ENCODE assay signal across 9 mouse cellular contexts in genomic region chr4:130836281-130837061, GRCm38 (mm10). TPM values are rescaled to one million over a fixed set of nuclear protein-coding genes. Genes with fewer than 3 reads are reported as not detected.
DNase-seq lines count a peak whose midpoint lies in the region; ATAC-seq and TF ChIP-seq lines count a peak whose summit lies in the region.
"Had no signal": no experiment of that assay in that cellular context is flagged by ENCODE, and none has a peak within 500 bp of the region (broad histone marks: within the 10 kb centered on the region; RNA-seq: fewer than 3 reads in every experiment).

No protein-coding gene starts in this region.

- H3K36me3 ChIP-seq in MEL (ENCODE audit: control insufficient read depth in 1 of 2, insufficient read depth in 2 of 2, low read length in 2 of 2), result no peaks in the 10 kb centered on the region
- H3K36me3 ChIP-seq in hindbrain, embryonic 11.5 days (ENCODE audit: control insufficient read depth, insufficient read depth, low read length), result no peaks in the 10 kb centered on the region
- H3K36me3 ChIP-seq in midbrain, embryonic 10.5 days, result no peaks in the 10 kb centered on the region

- H3K4me3 ChIP-seq in MEL (ENCODE audit: control insufficient read depth in 1 of 2, insufficient read depth in 1 of 2, low read depth in 2 of 2, low read length in 2 of 2), result peak overlapping the region; percentile 31 to 32; a peak in 2 of 4 replicates
- no peak overlapping the region for H3K4me3 ChIP-seq in hindbrain, embryonic 11.5 days (ENCODE audit: low read depth, low read length)
- peak overlapping the region; percentile 19 for H3K4me3 ChIP-seq in midbrain, embryonic 10.5 days
- no peak overlapping the region for H3K4me3 ChIP-seq in cerebellum, adult 2 months (replicated peaks; ENCODE audit: insufficient read depth, low read depth, low read length)

- no peak for TF ChIP-seq CTCF in MEL (IDR thresholded peaks at IDR 0.05 in 2 of 3, conservative IDR thresholded peaks at IDR 0.05 in 1 of 3; ENCODE audit: control insufficient read depth in 1 of 3, insufficient read depth in 1 of 3, low read depth in 2 of 3, low read length in 3 of 3, poor library complexity in 1 of 3, severe bottlenecking in 1 of 3)
- TF ChIP-seq CTCF in cerebellum, adult 2 months (IDR thresholded peaks at IDR 0.05; ENCODE audit: borderline replicate concordance, insufficient read depth, low read depth, low read length), result no peak

- 0 out of 4 replicates have a peak, but pooled peaks cover 0 to 4% of the 10 kb centered on the region in 2 experiments for H3K4me1 ChIP-seq in MEL (ENCODE audit: control insufficient read depth in 1 of 2, insufficient read depth in 2 of 2, low read length in 2 of 2)
- peaks cover 5% of the 10 kb centered on the region; the same call in 1 of the 2 replicates for H3K4me1 ChIP-seq in hindbrain, embryonic 11.5 days (replicated peaks; ENCODE audit: control insufficient read depth, insufficient read depth, low read length)
- peaks cover 60% of the 10 kb centered on the region for H3K4me1 ChIP-seq in midbrain, embryonic 10.5 days
- peaks cover 4% of the 10 kb centered on the region; the same call in 1 of the 2 replicates for H3K4me1 ChIP-seq in cerebellum, adult 2 months (ENCODE audit: control insufficient read depth, insufficient read depth, low read length)

- TF ChIP-seq EP300 in MEL (IDR thresholded peaks at IDR 0.05; ENCODE audit: low read depth in 1 of 2, low read length in 2 of 2), result no peak

- no peak overlapping the region for H3K9ac ChIP-seq in MEL (ENCODE audit: control insufficient read depth, low read depth, low read length, poor library complexity, severe bottlenecking)
- no peak overlapping the region for H3K9ac ChIP-seq in hindbrain, embryonic 11.5 days (ENCODE audit: low read depth, low read length)

- TF ChIP-seq POLR2A in MEL (IDR thresholded peaks at IDR 0.05; ENCODE audit: control insufficient read depth in 1 of 2, insufficient read depth in 1 of 2, low read depth in 1 of 2, low read length in 2 of 2, poor library complexity in 1 of 2), result no peak
- no peak for TF ChIP-seq POLR2A in cerebellum, adult 2 months (IDR thresholded peaks at IDR 0.05; ENCODE audit: borderline replicate concordance, insufficient read depth, low read length)

- H3K4me2 ChIP-seq in hindbrain, embryonic 11.5 days (replicated peaks; ENCODE audit: low read depth, low read length), result no peak overlapping the region

- peak; percentile 19; the same call in 1 of the 2 replicates for ATAC-seq in hindbrain, embryonic 11.5 days (ENCODE audit: low FRiP score)

- intact Hi-C loops in left cerebral cortex, postnatal 36 days (cut with DNase I), result no loop called here

- DNase-seq in cerebellum, postnatal 14 days, result peak; percentile 25 to 40
- no peak for DNase-seq in cerebellum, adult 8-10 months
- DNase-seq in MEL (ENCODE audit: low read depth, low spot score), result peak; percentile 43
- DNase-seq in hindbrain, embryonic 11.5 days (ENCODE audit: low spot score), result peak; percentile 64
- DNase-seq in midbrain, embryonic 10.5 days (ENCODE audit: low spot score), result peak; percentile 36
- no peak for DNase-seq in left cerebral cortex, postnatal 36 days (ENCODE audit: low spot score in 2 of 2)
- no peak for DNase-seq in urinary bladder, postnatal 25 days (ENCODE audit: low spot score)
- DNase-seq in cerebellum, adult 2 months, result no peak
- DNase-seq: cerebellum, adult 11-12 months had no signal

- H3K27me3 ChIP-seq in MEL (ENCODE audit: control insufficient read depth in 1 of 2, insufficient read depth in 2 of 2, low read length in 2 of 2), result peaks cover 0 to 2% of the 10 kb centered on the region in 2 experiments; a peak in 2 of 4 replicates
- no peaks in the 10 kb centered on the region for H3K27me3 ChIP-seq in hindbrain, embryonic 11.5 days (ENCODE audit: control insufficient read depth, insufficient read depth, low read length)
- H3K27me3 ChIP-seq in midbrain, embryonic 10.5 days (ENCODE audit: low read depth, poor library complexity, severe bottlenecking), result peaks cover 36% of the 10 kb centered on the region
- no peaks in the 10 kb centered on the region for H3K27me3 ChIP-seq in cerebellum, adult 2 months (ENCODE audit: control insufficient read depth, insufficient read depth, low read length)

- TF ChIP-seq RAD21 in MEL (IDR thresholded peaks at IDR 0.05; ENCODE audit: low read depth, low read length), result no peak

- WGBS in hindbrain, embryonic 11.5 days, result 21% methylated on average over 17 of the region's 20 CpGs
- WGBS in midbrain, embryonic 10.5 days, result 8% methylated on average over 20 of the region's 20 CpGs
- WGBS in cerebellum, adult 2 months, result 19% methylated on average over 20 of the region's 20 CpGs

- no peaks in the 10 kb centered on the region for H3K9me3 ChIP-seq in MEL (replicated peaks; ENCODE audit: insufficient read depth, low read length)
- no peaks in the 10 kb centered on the region for H3K9me3 ChIP-seq in hindbrain, embryonic 11.5 days (ENCODE audit: control insufficient read depth, low read length)
- H3K9me3 ChIP-seq in midbrain, embryonic 10.5 days (replicated peaks), result no peaks in the 10 kb centered on the region

- H3K79me2 ChIP-seq in MEL (ENCODE audit: control insufficient read depth, insufficient read depth, low read length, poor library complexity), result no peaks in the 10 kb centered on the region

- H3K27ac ChIP-seq in MEL (ENCODE audit: control insufficient read depth, low read depth, low read length), result no peak overlapping the region
- H3K27ac ChIP-seq in hindbrain, embryonic 11.5 days (ENCODE audit: low read depth, low read length), result 0 out of 2 replicates have a peak overlapping the region, but pooled peaks have one; percentile 24
- 0 out of 2 replicates have a peak overlapping the region, but pooled peaks have one; percentile 28 for H3K27ac ChIP-seq in midbrain, embryonic 10.5 days (replicated peaks)
- no peak overlapping the region for H3K27ac ChIP-seq in cerebellum, adult 2 months (ENCODE audit: insufficient read depth, low read length)

TF ChIP-seq in MEL, 35 proteins besides CTCF, POLR2A, EP300 and RAD21:
- TF ChIP-seq MAX (IDR thresholded peaks at IDR 0.05; ENCODE audit: low read length) (peak; percentile 78), MXI1 (IDR thresholded peaks at IDR 0.05; ENCODE audit: low read depth, low read length) (peak; percentile 88), GATA1 (IDR thresholded peaks at IDR 0.05; ENCODE audit: low read depth, low read length) (peak; percentile 38; the same call in 1 of the 2 replicates), SIN3A (IDR thresholded peaks at IDR 0.05; ENCODE audit: low read length) (peak; percentile 54; the same call in 1 of the 2 replicates), ZC3H11A (IDR thresholded peaks at IDR 0.05; ENCODE audit: low read depth, low read length) (no peak), BHLHE40 (IDR thresholded peaks at IDR 0.05; ENCODE audit: borderline replicate concordance, low read depth, low read length) (no peak), MYC (IDR thresholded peaks at IDR 0.05; ENCODE audit: low read depth, low read length) (peak; percentile 54; the same call in 1 of the 2 replicates), NRF1 (IDR thresholded peaks at IDR 0.05; ENCODE audit: insufficient read depth, low read depth, low read length, poor library complexity, severe bottlenecking) (no peak), MYB (IDR thresholded peaks at IDR 0.05; ENCODE audit: low read depth, low read length) (no peak), MEF2A (IDR thresholded peaks at IDR 0.05; ENCODE audit: extremely low read depth, insufficient replicate concordance, low read depth, low read length, poor library complexity, severe bottlenecking) (no peak), JUND (IDR thresholded peaks at IDR 0.05; ENCODE audit: low read depth, low read length) (peak; percentile 86; the same call in 1 of the 2 replicates)
TF ChIP-seq in MEL: peak in this region for 6.

RNA-seq across cellular contexts. Expression of gene Sdc3, which starts 44.1 kb away (rescaled TPM):
- total RNA-seq in MEL (2012; rRNA removed), result 0.46 and 0.62 TPM in 2 replicates
- polyA plus RNA-seq in MEL (2012; ENCODE audit: insufficient read depth in 1 of 2, insufficient read length in 2 of 2, low read depth in 1 of 2, low replicate concordance in 2 of 2, missing spikeins in 1 of 2), result 1 to 10 TPM in 1 of 2 experiments, not detected in 1; 6.7 TPM
- polyA plus RNA-seq in hindbrain, embryonic 11.5 days (2014; fragmentation: Nextera tagmentation; extraction: Ambion mirVana), result 12.0 and 15.2 TPM in 2 replicates
- polyA plus RNA-seq in midbrain, embryonic 10.5 days (2016; fragmentation: Nextera tagmentation; extraction: Ambion mirVana), result 21.3 and 28.5 TPM in 2 replicates
- 100 to 1,000 TPM; 156 to 161 TPM for total RNA-seq in left cerebral cortex, postnatal 36 days (2021)
- 105 and 114 TPM in 2 replicates for polyA plus RNA-seq in cerebellum, adult 2 months (2012; rRNA removed)

Comparison
In these comparisons a context has a peak if more than half of its experiments do, and no peak if none do; other contexts are left out.
1. DNase-seq: peak in cerebellum, postnatal 14 days (2 of 2), MEL (single experiment), hindbrain, embryonic 11.5 days (single experiment) and midbrain, embryonic 10.5 days (single experiment); none in cerebellum, adult 8-10 months (single experiment), left cerebral cortex, postnatal 36 days (0 of 2), urinary bladder, postnatal 25 days (single experiment) and cerebellum, adult 2 months (0 of 2).
2. H3K27ac ChIP-seq: peak in hindbrain, embryonic 11.5 days (single experiment) and midbrain, embryonic 10.5 days (single experiment); none in MEL (single experiment) and cerebellum, adult 2 months (single experiment).
3. H3K4me3 ChIP-seq: peak in MEL (2 of 2) and midbrain, embryonic 10.5 days (single experiment); none in hindbrain, embryonic 11.5 days (single experiment) and cerebellum, adult 2 months (single experiment).